Mouse (Mus musculus): ENCODE results near the gene Anks1b.

The Anks1b gene

GRCm38 (mm10) chr10:90990340-90990739 is 1117.0 kb downstream of the Anks1b start:
- peaks cover 3% of the 10 kb centered on the region; the same call in 1 of the 2 replicates for H3K36me3 ChIP-seq (ENCODE audit: control insufficient read depth, insufficient read depth, low read length, poor library complexity, severe bottlenecking)
- peak; percentile 71 for DNase-seq (ENCODE audit: low read depth, low spot score)
- H3K27me3 ChIP-seq (ENCODE audit: control insufficient read depth, insufficient read depth, low read length, poor library complexity, severe bottlenecking) = no peaks in the 10 kb centered on the region; the same call in 1 of the 2 replicates

DNA sequence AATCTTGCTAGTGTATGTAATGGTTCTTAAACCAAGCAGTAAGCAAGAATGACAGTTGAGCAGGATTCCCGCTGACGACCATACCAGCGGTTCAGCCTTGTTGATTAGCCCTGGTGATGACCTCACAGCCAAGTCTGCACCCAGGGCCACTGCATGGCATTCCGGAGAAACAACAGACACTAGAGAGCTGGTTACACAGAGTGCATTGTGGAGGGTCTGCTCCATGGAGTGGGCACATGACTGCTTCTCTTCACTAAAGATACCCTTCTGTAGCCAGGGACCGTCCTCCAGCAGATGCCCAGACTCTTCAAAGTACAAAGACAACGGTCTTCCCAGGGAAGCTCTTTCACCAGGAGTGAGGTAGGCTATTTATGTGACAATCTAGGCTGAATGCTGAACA is 1118.9 kb downstream of the Anks1b start:
- no peak for DNase-seq (ENCODE audit: low read depth, low spot score)
- Histone ChIP-seq H3K27me3 (ENCODE audit: control insufficient read depth, insufficient read depth, low read length, poor library complexity, severe bottlenecking) (no peaks in the 10 kb centered on the region; the same call in 1 of the 2 replicates), H3K36me3 (ENCODE audit: control insufficient read depth, insufficient read depth, low read length, poor library complexity, severe bottlenecking) (peaks cover 4% of the 10 kb centered on the region; the same call in 1 of the 2 replicates)

DNA sequence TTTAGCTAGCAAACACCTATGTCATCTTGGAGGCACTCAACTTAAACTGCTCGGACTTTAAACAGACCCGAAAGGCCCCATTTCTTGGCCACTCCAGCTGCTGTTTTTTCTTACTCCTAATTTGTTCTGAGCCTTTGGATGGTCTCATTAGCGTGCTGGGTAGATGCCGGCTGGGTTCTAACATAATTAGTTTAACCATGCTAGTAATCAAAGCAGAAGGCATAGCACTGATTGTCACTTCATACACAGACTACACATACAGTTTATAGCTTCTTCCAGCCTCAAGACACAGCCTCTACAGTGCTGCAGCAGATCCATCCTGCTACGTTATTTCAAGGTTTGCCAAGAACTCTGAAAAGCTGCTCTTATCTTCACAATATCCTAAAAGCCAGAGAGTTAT is 1120.6 kb downstream of the Anks1b start:
- H3K27me3 ChIP-seq (ENCODE audit: control insufficient read depth, insufficient read depth, low read length, poor library complexity, severe bottlenecking) = no peaks in the 10 kb centered on the region; the same call in 1 of the 2 replicates
- H3K36me3 ChIP-seq (ENCODE audit: control insufficient read depth, insufficient read depth, low read length, poor library complexity, severe bottlenecking) = peaks cover 4% of the 10 kb centered on the region; the same call in 1 of the 2 replicates
- no peak for DNase-seq (ENCODE audit: low read depth, low spot score)

DNA sequence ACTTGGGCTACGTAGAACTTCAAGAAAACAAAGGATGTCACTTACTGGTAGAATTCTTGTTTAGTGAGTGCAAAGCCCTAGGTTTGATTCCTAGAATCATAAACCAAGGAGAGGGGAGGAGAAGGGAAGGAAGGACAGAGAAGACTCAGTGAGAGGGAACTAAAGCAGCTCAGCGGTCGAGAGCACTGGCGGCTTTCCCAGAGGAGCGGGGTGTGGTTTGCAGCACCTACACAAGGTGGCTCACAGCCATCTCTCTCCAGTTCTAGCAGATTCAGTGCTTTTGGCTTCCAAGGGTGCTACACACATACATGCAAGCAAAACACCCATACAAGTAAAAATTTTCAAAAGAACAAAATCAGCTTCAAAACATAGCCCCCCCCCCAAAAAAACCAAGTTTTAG is 1126.6 kb downstream of the Anks1b start:
- Histone ChIP-seq H3K27me3 (ENCODE audit: control insufficient read depth, insufficient read depth, low read length, poor library complexity, severe bottlenecking) (no peaks in the 10 kb centered on the region), H3K36me3 (ENCODE audit: control insufficient read depth, insufficient read depth, low read length, poor library complexity, severe bottlenecking) (peaks cover 2% of the 10 kb centered on the region; the same call in 1 of the 2 replicates)
- DNase-seq (ENCODE audit: low read depth, low spot score) = no peak

DNA sequence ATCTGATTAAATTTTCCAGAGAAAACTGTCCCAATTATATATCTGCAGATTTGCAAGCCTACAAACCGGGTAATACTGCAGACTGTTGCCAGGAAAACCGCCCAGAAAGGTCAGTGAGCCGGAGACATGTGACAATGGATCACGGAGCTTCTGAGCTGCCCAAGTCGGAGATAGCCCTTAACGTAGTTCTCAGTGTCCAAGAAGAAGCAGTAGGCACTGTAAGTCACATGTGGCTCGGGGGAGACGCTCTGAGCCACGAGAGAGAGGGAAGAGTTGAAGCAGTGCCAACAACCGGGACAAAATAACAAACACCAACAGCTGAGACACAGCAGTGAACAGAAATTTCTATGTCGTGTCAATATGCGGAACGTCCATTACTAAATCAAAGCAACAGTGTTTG is 1128.1 kb downstream of the Anks1b start:
- Histone ChIP-seq H3K36me3 (ENCODE audit: control insufficient read depth, insufficient read depth, low read length, poor library complexity, severe bottlenecking) (no peaks in the 10 kb centered on the region), H3K27me3 (ENCODE audit: control insufficient read depth, insufficient read depth, low read length, poor library complexity, severe bottlenecking) (no peaks in the 10 kb centered on the region)
- DNase-seq (ENCODE audit: low read depth, low spot score) = no peak

DNA sequence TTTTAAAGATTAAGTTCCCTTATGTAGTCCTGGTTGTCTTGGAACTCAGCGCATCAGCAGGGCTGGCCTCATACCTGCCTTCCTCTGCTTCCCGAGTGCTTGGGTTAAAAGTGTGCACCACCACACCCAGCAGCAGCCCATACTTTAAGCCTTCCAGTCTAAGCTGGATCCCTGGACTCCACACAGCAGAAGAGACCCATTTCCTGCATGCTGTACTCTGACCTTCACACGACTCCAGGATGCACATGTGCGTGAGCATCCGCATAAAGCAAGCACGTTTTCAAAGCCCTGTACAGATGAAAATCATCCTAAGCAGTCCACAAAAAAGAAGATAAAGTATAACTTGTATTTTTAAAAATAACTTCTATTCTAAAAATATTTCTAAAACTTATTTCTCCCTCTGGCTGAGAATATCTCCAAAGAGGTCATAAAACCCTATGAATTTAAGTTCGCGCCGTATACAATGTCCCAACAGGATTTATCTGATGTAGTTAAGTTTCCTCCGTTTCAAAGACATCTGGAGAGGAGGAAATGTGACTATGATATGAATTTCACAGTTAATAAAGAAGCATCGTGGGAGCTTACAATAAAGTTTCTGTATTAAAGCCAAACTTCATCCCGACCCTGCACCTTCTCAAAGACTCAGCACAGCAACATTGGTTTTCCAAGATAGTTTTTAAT is 1132.7 kb downstream of the Anks1b start:
- DNase-seq (ENCODE audit: low read depth, low spot score) = no peak
- no peaks in the 10 kb centered on the region for H3K27me3 ChIP-seq (ENCODE audit: control insufficient read depth, insufficient read depth, low read length, poor library complexity, severe bottlenecking)
- 0 out of 2 replicates have a peak, but pooled peaks cover 3% of the 10 kb centered on the region for H3K36me3 ChIP-seq (ENCODE audit: control insufficient read depth, insufficient read depth, low read length, poor library complexity, severe bottlenecking)

Data from splenic B cell, adult 2 months (primary cell).